Mouse (Mus musculus): Measurements from ENCODE around the gene Rabep1.
A peak's percentile ranks its signal among the peaks of the same experiment; 100 is the strongest.
"Not testable (repeated sequence)": the region's sequence is repeated elsewhere in the genome, so short reads cannot be mapped to it uniquely, and the experiment has no call there.

Rabep1 gene

GRCm38 (mm10) chr11:70897680-70898079 is 53.1 kb downstream of the Rabep1 start:
- no peak for DNase-seq (ENCODE audit: low spot score)

GRCm38 (mm10) chr11:70898182-70898581 is 53.6 kb downstream of the Rabep1 start:
- DNase-seq (ENCODE audit: low spot score): not testable (repeated sequence)

- no peak for DNase-seq (ENCODE audit: low spot score)
These were observed 62.1 kb downstream of the Rabep1 start for GRCm38 (mm10) chr11:70906681-70907080.

- no peak for DNase-seq (ENCODE audit: low spot score)
These were observed 66.7 kb downstream of the Rabep1 start for GRCm38 (mm10) chr11:70911323-70911722.

- DNase-seq (ENCODE audit: low spot score): no peak
These were observed 67.3 kb downstream of the Rabep1 start for GRCm38 (mm10) chr11:70911920-70912319.

GRCm38 (mm10) chr11:70917896-70918295 is 73.3 kb downstream of the Rabep1 start:
- DNase-seq (ENCODE audit: low spot score): no peak

- DNase-seq (ENCODE audit: low spot score): no peak
These were observed 74.9 kb downstream of the Rabep1 start for GRCm38 (mm10) chr11:70919524-70919923.

- DNase-seq (ENCODE audit: low spot score): no peak
These were observed 86.9 kb downstream of the Rabep1 start for GRCm38 (mm10) chr11:70931461-70931860.

GRCm38 (mm10) chr11:70935316-70935715 is 90.7 kb downstream of the Rabep1 start:
- DNase-seq (ENCODE audit: low spot score): no peak

GRCm38 (mm10) chr11:70942596-70942995 is 98.0 kb downstream of the Rabep1 start:
- no peak for DNase-seq (ENCODE audit: low spot score)

- no peak for DNase-seq (ENCODE audit: low spot score)
These were observed 99.1 kb downstream of the Rabep1 start for GRCm38 (mm10) chr11:70943651-70944050.

- no peak for DNase-seq (ENCODE audit: low spot score)
These were observed 100.6 kb downstream of the Rabep1 start for GRCm38 (mm10) chr11:70944935-70945817.

GRCm38 (mm10) chr11:70954711-70955110 is 110.1 kb downstream of the Rabep1 start:
- DNase-seq (ENCODE audit: low spot score): no peak

GRCm38 (mm10) chr11:70960786-70961554 is 116.4 kb downstream of the Rabep1 start:
- no peak for DNase-seq (ENCODE audit: low spot score)

GRCm38 (mm10) chr11:70964222-70964907 is 119.8 kb downstream of the Rabep1 start:
- peak; percentile 44 for DNase-seq (ENCODE audit: low spot score)

GRCm38 (mm10) chr11:70969271-70969794 is 124.8 kb downstream of the Rabep1 start:
- DNase-seq (ENCODE audit: low spot score): no peak

- peak; percentile 95 for DNase-seq (ENCODE audit: low spot score)
These were observed 125.4 kb downstream of the Rabep1 start, which contains the start of the genes Nup88 and Rpain for GRCm38 (mm10) chr11:70969821-70970559. TSS of gene Nup88 (minus strand) at chr11:70969973. TSS of gene Rpain (plus strand) at chr11:70970213.

- DNase-seq (ENCODE audit: low spot score): peak; percentile 91
These were observed 126.3 kb downstream of the Rabep1 start for GRCm38 (mm10) chr11:70970560-70971540.

GRCm38 (mm10) chr11:70972586-70972985 is 128.0 kb downstream of the Rabep1 start:
- no peak for DNase-seq (ENCODE audit: low spot score)

GRCm38 (mm10) chr11:70973947-70974346 is 129.4 kb downstream of the Rabep1 start:
- no peak for DNase-seq (ENCODE audit: low spot score)
